Mouse (Mus musculus): Measurements from ENCODE around the gene Kif26b. TPM values are rescaled to one million over a fixed set of nuclear protein-coding genes. Genes with fewer than 3 reads are reported as not detected.

The Kif26b gene
- polyA plus RNA-seq, 1 experiment = 0.25 TPM

- Histone ChIP-seq H3K4me3 (ENCODE audit: control insufficient read depth, low read depth, low read length) (no peak overlapping the region), H3K27ac (ENCODE audit: control insufficient read depth, insufficient read depth, low read depth, low read length) (no peak overlapping the region), H3K27me3 (ENCODE audit: control insufficient read depth, insufficient read depth, low read length) (no peaks in the 10 kb centered on the region), H3K36me3 (ENCODE audit: control insufficient read depth, insufficient read depth, low read length) (no peaks in the 10 kb centered on the region), H3K4me1 (ENCODE audit: control insufficient read depth, insufficient read depth, low read length) (no peaks in the 10 kb centered on the region)
- TF ChIP-seq POLR2A (IDR thresholded peaks at IDR 0.05; ENCODE audit: control insufficient read depth, low read depth, low read length) = no peak
- no peak for TF ChIP-seq CTCF (IDR thresholded peaks at IDR 0.05; ENCODE audit: control insufficient read depth, insufficient read depth, insufficient replicate concordance, low read depth, low read length)
Observed at GRCm38 (mm10) chr1:178770626-178771362, 241.9 kb downstream of the Kif26b start.

- TF ChIP-seq POLR2A (IDR thresholded peaks at IDR 0.05; ENCODE audit: control insufficient read depth, low read depth, low read length) = no peak
- TF ChIP-seq CTCF (IDR thresholded peaks at IDR 0.05; ENCODE audit: control insufficient read depth, insufficient read depth, insufficient replicate concordance, low read depth, low read length) = no peak
- Histone ChIP-seq H3K27ac (ENCODE audit: control insufficient read depth, insufficient read depth, low read depth, low read length) (no peak overlapping the region), H3K4me1 (ENCODE audit: control insufficient read depth, insufficient read depth, low read length) (no peaks in the 10 kb centered on the region)
Observed at GRCm38 (mm10) chr1:178779742-178780141, 250.8 kb downstream of the Kif26b start.

GRCm38 (mm10) chr1:178784043-178784442 lies 255.1 kb downstream of the Kif26b start:
- H3K27me3 ChIP-seq (ENCODE audit: control insufficient read depth, insufficient read depth, low read length) = no peaks in the 10 kb centered on the region
- H3K36me3 ChIP-seq (ENCODE audit: control insufficient read depth, insufficient read depth, low read length) = no peaks in the 10 kb centered on the region
- H3K27ac ChIP-seq (ENCODE audit: control insufficient read depth, insufficient read depth, low read depth, low read length) = no peak overlapping the region
- TF ChIP-seq POLR2A (IDR thresholded peaks at IDR 0.05; ENCODE audit: control insufficient read depth, low read depth, low read length) = no peak
- no peak for TF ChIP-seq CTCF (IDR thresholded peaks at IDR 0.05; ENCODE audit: control insufficient read depth, insufficient read depth, insufficient replicate concordance, low read depth, low read length)
- H3K4me1 ChIP-seq (ENCODE audit: control insufficient read depth, insufficient read depth, low read length) = no peaks in the 10 kb centered on the region
- H3K4me3 ChIP-seq (ENCODE audit: control insufficient read depth, low read depth, low read length) = no peak overlapping the region

More at GRCm38 (mm10) chr1:178779742-178780141, 250.8 kb downstream of the Kif26b start:
- H3K36me3 ChIP-seq (ENCODE audit: control insufficient read depth, insufficient read depth, low read length) = no peaks in the 10 kb centered on the region
- no peak overlapping the region for H3K4me3 ChIP-seq (ENCODE audit: control insufficient read depth, low read depth, low read length)
- H3K27me3 ChIP-seq (ENCODE audit: control insufficient read depth, insufficient read depth, low read length) = no peaks in the 10 kb centered on the region

- H3K27ac ChIP-seq (ENCODE audit: control insufficient read depth, insufficient read depth, low read depth, low read length) = no peak overlapping the region
- no peaks in the 10 kb centered on the region for H3K4me1 ChIP-seq (ENCODE audit: control insufficient read depth, insufficient read depth, low read length)
- no peaks in the 10 kb centered on the region for H3K36me3 ChIP-seq (ENCODE audit: control insufficient read depth, insufficient read depth, low read length)
- TF ChIP-seq CTCF (IDR thresholded peaks at IDR 0.05; ENCODE audit: control insufficient read depth, insufficient read depth, insufficient replicate concordance, low read depth, low read length) = no peak
- TF ChIP-seq POLR2A (IDR thresholded peaks at IDR 0.05; ENCODE audit: control insufficient read depth, low read depth, low read length) = no peak
- no peaks in the 10 kb centered on the region for H3K27me3 ChIP-seq (ENCODE audit: control insufficient read depth, insufficient read depth, low read length)
- H3K4me3 ChIP-seq (ENCODE audit: control insufficient read depth, low read depth, low read length) = no peak overlapping the region
Observed at GRCm38 (mm10) chr1:178791266-178791665, 262.3 kb downstream of the Kif26b start.

- H3K36me3 ChIP-seq (ENCODE audit: control insufficient read depth, insufficient read depth, low read length) = no peaks in the 10 kb centered on the region
- TF ChIP-seq POLR2A (IDR thresholded peaks at IDR 0.05; ENCODE audit: control insufficient read depth, low read depth, low read length) = no peak
- no peak for TF ChIP-seq CTCF (IDR thresholded peaks at IDR 0.05; ENCODE audit: control insufficient read depth, insufficient read depth, insufficient replicate concordance, low read depth, low read length)
- H3K4me3 ChIP-seq (ENCODE audit: control insufficient read depth, low read depth, low read length) = no peak overlapping the region
- H3K27me3 ChIP-seq (ENCODE audit: control insufficient read depth, insufficient read depth, low read length) = no peaks in the 10 kb centered on the region
- no peak overlapping the region for H3K27ac ChIP-seq (ENCODE audit: control insufficient read depth, insufficient read depth, low read depth, low read length)
- H3K4me1 ChIP-seq (ENCODE audit: control insufficient read depth, insufficient read depth, low read length) = no peaks in the 10 kb centered on the region
Observed at GRCm38 (mm10) chr1:178792726-178793125, 263.8 kb downstream of the Kif26b start.

GRCm38 (mm10) chr1:178794866-178795265 lies 265.9 kb downstream of the Kif26b start:
- TF ChIP-seq CTCF (IDR thresholded peaks at IDR 0.05; ENCODE audit: control insufficient read depth, insufficient read depth, insufficient replicate concordance, low read depth, low read length) = no peak
- TF ChIP-seq POLR2A (IDR thresholded peaks at IDR 0.05; ENCODE audit: control insufficient read depth, low read depth, low read length) = no peak
- no peak overlapping the region for H3K27ac ChIP-seq (ENCODE audit: control insufficient read depth, insufficient read depth, low read depth, low read length)
- H3K4me3 ChIP-seq (ENCODE audit: control insufficient read depth, low read depth, low read length) = no peak overlapping the region
- H3K27me3 ChIP-seq (ENCODE audit: control insufficient read depth, insufficient read depth, low read length) = no peaks in the 10 kb centered on the region
- no peaks in the 10 kb centered on the region for H3K4me1 ChIP-seq (ENCODE audit: control insufficient read depth, insufficient read depth, low read length)
- no peaks in the 10 kb centered on the region for H3K36me3 ChIP-seq (ENCODE audit: control insufficient read depth, insufficient read depth, low read length)

GRCm38 (mm10) chr1:178797388-178797787 lies 268.5 kb downstream of the Kif26b start:
- no peak overlapping the region for H3K4me3 ChIP-seq (ENCODE audit: control insufficient read depth, low read depth, low read length)
- no peaks in the 10 kb centered on the region for H3K4me1 ChIP-seq (ENCODE audit: control insufficient read depth, insufficient read depth, low read length)
- no peaks in the 10 kb centered on the region for H3K36me3 ChIP-seq (ENCODE audit: control insufficient read depth, insufficient read depth, low read length)
- no peaks in the 10 kb centered on the region for H3K27me3 ChIP-seq (ENCODE audit: control insufficient read depth, insufficient read depth, low read length)
- no peak overlapping the region for H3K27ac ChIP-seq (ENCODE audit: control insufficient read depth, insufficient read depth, low read depth, low read length)
- no peak for TF ChIP-seq CTCF (IDR thresholded peaks at IDR 0.05; ENCODE audit: control insufficient read depth, insufficient read depth, insufficient replicate concordance, low read depth, low read length)
- no peak for TF ChIP-seq POLR2A (IDR thresholded peaks at IDR 0.05; ENCODE audit: control insufficient read depth, low read depth, low read length)

Measured in testis, adult 2 months (tissue).